Comparison of ENCODE assay signal across 25 mouse cellular contexts in genomic region chr10:26810059-26810458, GRCm38 (mm10). TPM values are rescaled to one million over a fixed set of nuclear protein-coding genes. Genes with fewer than 3 reads are reported as not detected.
DNase-seq lines count a peak whose midpoint lies in the region; ATAC-seq and TF ChIP-seq lines count a peak whose summit lies in the region.
"Had no signal": no experiment of that assay in that cellular context is flagged by ENCODE, and none has a peak within 500 bp of the region (broad histone marks: within the 10 kb centered on the region; RNA-seq: fewer than 3 reads in every experiment).

No protein-coding gene starts in this region.

- TF ChIP-seq POLR2A in MEL (IDR thresholded peaks at IDR 0.05; ENCODE audit: control insufficient read depth in 1 of 2, insufficient read depth in 1 of 2, low read depth in 1 of 2, low read length in 2 of 2, poor library complexity in 1 of 2) = no peak
- TF ChIP-seq POLR2A in myocyte (IDR thresholded peaks at IDR 0.05; ENCODE audit: insufficient read length, low read depth) = no peak

- no peak for TF ChIP-seq CTCF in MEL (IDR thresholded peaks at IDR 0.05 in 2 of 3, conservative IDR thresholded peaks at IDR 0.05 in 1 of 3; ENCODE audit: control insufficient read depth in 1 of 3, insufficient read depth in 1 of 3, low read depth in 2 of 3, low read length in 3 of 3, poor library complexity in 1 of 3, severe bottlenecking in 1 of 3)

- no peak overlapping the region for H3K4me3 ChIP-seq in kidney, embryonic 16.5 days (ENCODE audit: low read length)
- H3K4me3 ChIP-seq in MEL (ENCODE audit: control insufficient read depth in 1 of 2, insufficient read depth in 1 of 2, low read depth in 2 of 2, low read length in 2 of 2) (no peak overlapping the region), myocyte (no peak overlapping the region)
- H3K4me3 ChIP-seq: embryonic facial prominence, embryonic 13.5 days; embryonic facial prominence, embryonic 15.5 days; erythroblast, embryonic 14.5 days; forebrain, embryonic 10.5 days; forebrain, embryonic 12.5 days had no signal

- TF ChIP-seq RAD21 in MEL (IDR thresholded peaks at IDR 0.05; ENCODE audit: low read depth, low read length) = no peak

- no peak overlapping the region for H3K27ac ChIP-seq in kidney, embryonic 16.5 days (ENCODE audit: low read length)
- H3K27ac ChIP-seq in MEL (ENCODE audit: control insufficient read depth, low read depth, low read length) = no peak overlapping the region
- H3K27ac ChIP-seq: embryonic facial prominence, embryonic 13.5 days; embryonic facial prominence, embryonic 15.5 days; forebrain, embryonic 10.5 days; forebrain, embryonic 12.5 days had no signal

- H3ac ChIP-seq in myocyte (ENCODE audit: control insufficient read depth, insufficient read length) = no peak overlapping the region

- no peak overlapping the region for H3K9ac ChIP-seq in kidney, embryonic 16.5 days (replicated peaks; ENCODE audit: low read length)
- H3K9ac ChIP-seq in MEL (ENCODE audit: control insufficient read depth, low read depth, low read length, poor library complexity, severe bottlenecking) = no peak overlapping the region
- H3K9ac ChIP-seq: embryonic facial prominence, embryonic 13.5 days; embryonic facial prominence, embryonic 15.5 days; forebrain, embryonic 12.5 days had no signal

- no peaks in the 10 kb centered on the region for H3K27me3 ChIP-seq in kidney, embryonic 16.5 days (ENCODE audit: insufficient read depth, low read length)
- no peaks in the 10 kb centered on the region for H3K27me3 ChIP-seq in MEL (ENCODE audit: control insufficient read depth in 1 of 2, insufficient read depth in 2 of 2, low read length in 2 of 2)
- no peaks in the 10 kb centered on the region for H3K27me3 ChIP-seq in myocyte (ENCODE audit: control insufficient read depth, insufficient read depth, insufficient read length)
- H3K27me3 ChIP-seq: CH12.LX; embryonic facial prominence, embryonic 13.5 days; embryonic facial prominence, embryonic 15.5 days; forebrain, embryonic 12.5 days had no signal

- H3K4me1 ChIP-seq in kidney, embryonic 16.5 days (ENCODE audit: insufficient read depth, low read length) = no peaks in the 10 kb centered on the region
- H3K4me1 ChIP-seq in MEL (ENCODE audit: control insufficient read depth in 1 of 2, insufficient read depth in 2 of 2, low read length in 2 of 2) = no peaks in the 10 kb centered on the region
- H3K4me1 ChIP-seq: embryonic facial prominence, embryonic 13.5 days; forebrain, embryonic 10.5 days; forebrain, embryonic 12.5 days had no signal

- H3K36me3 ChIP-seq in kidney, embryonic 16.5 days (ENCODE audit: insufficient read depth, low read length) = 0 out of 2 replicates have a peak, but pooled peaks cover under 1% of the 10 kb centered on the region
- peaks cover 0 to 7% of the 10 kb centered on the region in 2 experiments; a peak in 2 of 4 replicates for H3K36me3 ChIP-seq in MEL (ENCODE audit: control insufficient read depth in 1 of 2, insufficient read depth in 2 of 2, low read length in 2 of 2)
- H3K36me3 ChIP-seq in myocyte (ENCODE audit: control insufficient read depth, insufficient read depth) = no peaks in the 10 kb centered on the region
- H3K36me3 ChIP-seq: embryonic facial prominence, embryonic 13.5 days; embryonic facial prominence, embryonic 15.5 days; forebrain, embryonic 10.5 days; forebrain, embryonic 12.5 days; G1E had no signal

- ATAC-seq in kidney, embryonic 16.5 days (ENCODE audit: low FRiP score, low TSS enrichment) = 0 out of 2 replicates have a peak, but pooled peaks have one; percentile 31
- ATAC-seq: CD4-positive, CD25-positive, alpha-beta regulatory T cell, adult 4 months; forebrain, embryonic 14.5 days; forebrain, embryonic 16.5 days had no signal

- WGBS in kidney, embryonic 16.5 days = 90% methylated on average over 7 of the region's 7 CpGs

- DNase-seq in kidney, adult 9 months = no peak
- no peak for DNase-seq in MEL (ENCODE audit: low read depth, low spot score)
- DNase-seq in cerebellum, postnatal 25 days = no peak
- no peak for DNase-seq in lung, postnatal 14 days
- DNase-seq: adrenal gland, adult 2 months; adrenal gland, postnatal 10 days; adrenal gland, postnatal 25 days; cerebellum, adult 11-12 months; cerebellum, adult 2 months; cerebellum, adult 9-10 months; cerebellum, postnatal 10 days; cerebellum, postnatal 36 days; embryo, embryonic 11 days had no signal

- H3K79me2 ChIP-seq in MEL (ENCODE audit: control insufficient read depth, insufficient read depth, low read length, poor library complexity) (no peaks in the 10 kb centered on the region), myocyte (ENCODE audit: control insufficient read depth, insufficient read depth) (no peaks in the 10 kb centered on the region)

- no peak overlapping the region for H3K4me2 ChIP-seq in kidney, embryonic 16.5 days (replicated peaks; ENCODE audit: low read depth, low read length)
- no peak overlapping the region for H3K4me2 ChIP-seq in myocyte (ENCODE audit: low read depth)
- H3K4me2 ChIP-seq: embryonic facial prominence, embryonic 13.5 days; embryonic facial prominence, embryonic 15.5 days; forebrain, embryonic 12.5 days had no signal

- no peaks in the 10 kb centered on the region for H3K9me3 ChIP-seq in kidney, embryonic 16.5 days (ENCODE audit: low read length)
- no peaks in the 10 kb centered on the region for H3K9me3 ChIP-seq in MEL (replicated peaks; ENCODE audit: insufficient read depth, low read length)
- H3K9me3 ChIP-seq: embryonic facial prominence, embryonic 13.5 days; embryonic facial prominence, embryonic 15.5 days; forebrain, embryonic 10.5 days; forebrain, embryonic 12.5 days had no signal

- TF ChIP-seq EP300 in MEL (IDR thresholded peaks at IDR 0.05; ENCODE audit: low read depth in 1 of 2, low read length in 2 of 2) = no peak

TF ChIP-seq in MEL, 35 proteins besides CTCF, POLR2A, EP300 and RAD21:
- TF ChIP-seq ETS1 (IDR thresholded peaks at IDR 0.05; ENCODE audit: low read depth, low read length) (no peak), USF1 (IDR thresholded peaks at IDR 0.05; ENCODE audit: low read depth, low read length) (peak; percentile 62), TAL1 (IDR thresholded peaks at IDR 0.05; ENCODE audit: low read length) (no peak)

TF ChIP-seq in myocyte, 11 proteins besides CTCF, POLR2A, EP300 and RAD21:
- no peak for TF ChIP-seq REST (IDR thresholded peaks at IDR 0.05; ENCODE audit: insufficient read depth, insufficient read length)
- peak; percentile 6 for TF ChIP-seq USF1 (IDR thresholded peaks at IDR 0.05; ENCODE audit: low read depth)
TF ChIP-seq in myocyte: peak in this region for 1.

RNA-seq across cellular contexts. Expression of gene Arhgap18, which starts 56.8 kb away (rescaled TPM):
- polyA plus RNA-seq in kidney, embryonic 16.5 days (2015; fragmentation: Nextera tagmentation; extraction: Ambion mirVana) = 41.5 and 49.3 TPM in 2 replicates
- 3.4 and 4.4 TPM in 2 replicates for total RNA-seq in MEL (2012; rRNA removed)
- polyA plus RNA-seq in MEL (2012; ENCODE audit: insufficient read depth in 1 of 2, insufficient read length in 2 of 2, low read depth in 1 of 2, low replicate concordance in 2 of 2, missing spikeins in 1 of 2) = 1 to 10 TPM in 1 of 2 experiments, not detected in 1; 4.4 TPM
- polyA plus RNA-seq in myocyte (2012; fragmentation: generic; extraction: Trizol) = 1.9 TPM
